Mouse (Mus musculus): ENCODE measurements at regions not wholly inside any gene's neighbourhood (a gene's known extent, or its start where the extent isn't known, plus 50 kb on each side); places are given as distances from the start of the nearest gene placed in this dataset.

- Histone ChIP-seq H3K9me3 (ENCODE audit: low read length) (no peaks in the 10 kb centered on the region), H3K27me3 (ENCODE audit: insufficient read depth, low read length) (no peaks in the 10 kb centered on the region), H3K36me3 (ENCODE audit: insufficient read depth, low read length) (no peaks in the 10 kb centered on the region), H3K4me1 (ENCODE audit: insufficient read depth, low read length) (no peaks in the 10 kb centered on the region), H3K27ac (ENCODE audit: low read length) (no peak overlapping the region), H3K4me2 (replicated peaks; ENCODE audit: low read depth, low read length) (no peak overlapping the region), H3K9ac (replicated peaks; ENCODE audit: low read length) (no peak overlapping the region), H3K4me3 (ENCODE audit: low read length) (no peak overlapping the region)
- no peak for ATAC-seq (ENCODE audit: low FRiP score, low TSS enrichment)
- WGBS = 62% methylated on average over 2 of the region's 2 CpGs
These were observed 70.7 kb upstream of the Rasa1 start for GRCm38 (mm10) chr13:85359621-85360020.

- Histone ChIP-seq H3K36me3 (ENCODE audit: insufficient read depth, low read length) (no peaks in the 10 kb centered on the region), H3K27ac (ENCODE audit: low read length) (no peak overlapping the region), H3K9ac (replicated peaks; ENCODE audit: low read length) (no peak overlapping the region), H3K9me3 (ENCODE audit: low read length) (no peaks in the 10 kb centered on the region), H3K4me1 (ENCODE audit: insufficient read depth, low read length) (no peaks in the 10 kb centered on the region), H3K4me2 (replicated peaks; ENCODE audit: low read depth, low read length) (no peak overlapping the region), H3K4me3 (ENCODE audit: low read length) (no peak overlapping the region), H3K27me3 (ENCODE audit: insufficient read depth, low read length) (no peaks in the 10 kb centered on the region)
- ATAC-seq (ENCODE audit: low FRiP score, low TSS enrichment) = no peak
- 87% methylated on average over 6 of the region's 6 CpGs for WGBS
These were observed 70.2 kb upstream of the Rasa1 start for GRCm38 (mm10) chr13:85359143-85359542.

GRCm38 (mm10) chr13:85352061-85352460, 63.1 kb upstream of the Rasa1 start:
- H3K9ac ChIP-seq (replicated peaks; ENCODE audit: low read length) = no peak overlapping the region
- WGBS = 56% methylated on average over 3 of the region's 3 CpGs
- H3K4me2 ChIP-seq (replicated peaks; ENCODE audit: low read depth, low read length) = no peak overlapping the region
- H3K4me1 ChIP-seq (ENCODE audit: insufficient read depth, low read length) = no peaks in the 10 kb centered on the region
- no peaks in the 10 kb centered on the region for H3K27me3 ChIP-seq (ENCODE audit: insufficient read depth, low read length)
- no peaks in the 10 kb centered on the region for H3K36me3 ChIP-seq (ENCODE audit: insufficient read depth, low read length)
- no peak overlapping the region for H3K27ac ChIP-seq (ENCODE audit: low read length)
- H3K9me3 ChIP-seq (ENCODE audit: low read length) = no peaks in the 10 kb centered on the region
- ATAC-seq (ENCODE audit: low FRiP score, low TSS enrichment) = no peak
- H3K4me3 ChIP-seq (ENCODE audit: low read length) = no peak overlapping the region

All from kidney, embryonic 16.5 days (tissue).